Mouse (Mus musculus): ENCODE results near the gene Tlr12. TPM values are rescaled to one million over a fixed set of nuclear protein-coding genes. Genes with fewer than 3 reads are reported as not detected.

Tlr12 gene
- polyA plus RNA-seq, 1 experiment from 2014 or later = 0.06 TPM

DNA sequence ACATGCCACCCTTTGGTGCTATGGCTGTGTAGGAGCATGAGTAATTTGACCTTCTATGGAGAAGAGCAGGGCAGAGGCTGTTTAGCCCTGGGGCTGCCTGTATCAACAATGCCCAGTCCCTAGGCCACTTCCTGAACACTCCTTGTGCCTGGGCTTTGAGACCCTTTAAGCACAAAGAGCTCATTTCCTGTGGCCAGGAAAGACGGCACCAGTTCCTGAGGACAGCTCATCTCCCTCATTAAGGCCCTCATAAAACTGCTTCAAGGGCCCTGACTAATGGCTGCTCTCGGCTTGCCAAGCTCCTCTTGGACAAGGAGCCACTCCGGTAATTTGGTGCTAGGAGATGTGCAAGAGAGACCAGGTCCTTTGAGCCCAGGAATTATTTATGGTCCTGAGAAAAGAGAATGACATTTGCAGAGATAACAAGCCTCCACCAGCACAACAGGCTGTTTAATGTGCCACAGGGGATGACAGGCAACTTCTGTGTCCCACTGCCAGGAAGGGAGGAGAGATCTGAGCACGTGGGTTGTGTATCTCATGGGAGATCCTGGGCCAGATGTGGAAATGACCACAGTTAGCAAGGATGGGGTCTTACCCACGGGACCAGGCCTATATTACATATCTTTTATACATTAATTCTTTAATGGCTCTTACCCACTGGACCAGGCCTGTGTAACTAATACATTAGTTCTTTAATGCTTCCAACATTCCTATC, 34.3 kb upstream of the Tlr12 start:
- WGBS = 41% methylated on average over 5 of the region's 5 CpGs
- Histone ChIP-seq H3K4me2 (ENCODE audit: low read depth, low read length) (no peak overlapping the region), H3K36me3 (ENCODE audit: control insufficient read depth, insufficient read depth, low read length) (no peaks in the 10 kb centered on the region), H3K4me3 (ENCODE audit: low read depth, low read length) (no peak overlapping the region), H3K9me3 (ENCODE audit: control insufficient read depth, low read length) (no peaks in the 10 kb centered on the region), H3K27me3 (replicated peaks; ENCODE audit: control insufficient read depth, insufficient read depth, low read length) (0 out of 2 replicates have a peak, but pooled peaks cover 3% of the 10 kb centered on the region), H3K4me1 (ENCODE audit: control insufficient read depth, insufficient read depth, low read length) (0 out of 2 replicates have a peak, but pooled peaks cover 8% of the 10 kb centered on the region), H3K27ac (replicated peaks; ENCODE audit: low read depth, low read length) (no peak overlapping the region), H3K9ac (ENCODE audit: low read depth, low read length) (no peak overlapping the region)
- ATAC-seq (ENCODE audit: low read depth) (no peak), DNase-seq (ENCODE audit: low spot score) (no peak)

DNA sequence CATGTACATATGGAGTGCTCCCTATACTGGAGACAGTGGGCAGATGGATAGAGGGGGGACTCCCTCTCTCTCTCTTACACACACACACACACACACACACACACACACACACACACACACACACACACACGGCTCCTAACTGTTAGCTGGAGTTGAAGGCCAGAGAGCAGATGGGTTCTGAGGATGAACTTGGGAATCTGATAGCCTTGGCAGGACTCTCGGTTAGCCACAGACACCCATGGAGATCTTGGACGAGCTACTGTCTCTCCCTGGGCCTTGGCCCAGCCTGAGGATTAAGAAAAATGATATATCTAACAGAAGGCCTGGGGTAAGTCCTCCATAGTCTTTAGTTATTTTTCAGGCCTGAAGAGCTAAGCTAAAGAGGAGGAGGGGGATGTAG, 33.1 kb upstream of the Tlr12 start:
- no peak overlapping the region for H3K27ac ChIP-seq (replicated peaks; ENCODE audit: low read depth, low read length)
- no peak overlapping the region for H3K9ac ChIP-seq (ENCODE audit: low read depth, low read length)
- H3K4me2 ChIP-seq (ENCODE audit: low read depth, low read length) = no peak overlapping the region
- H3K36me3 ChIP-seq (ENCODE audit: control insufficient read depth, insufficient read depth, low read length) = no peaks in the 10 kb centered on the region
- H3K9me3 ChIP-seq (ENCODE audit: control insufficient read depth, low read length) = no peaks in the 10 kb centered on the region
- WGBS = 39% methylated on average over 3 of the region's 3 CpGs
- H3K4me1 ChIP-seq (ENCODE audit: control insufficient read depth, insufficient read depth, low read length) = peaks cover 12% of the 10 kb centered on the region; the same call in 1 of the 2 replicates
- no peak for ATAC-seq (ENCODE audit: low read depth)
- H3K27me3 ChIP-seq (replicated peaks; ENCODE audit: control insufficient read depth, insufficient read depth, low read length) = no peaks in the 10 kb centered on the region
- no peak overlapping the region for H3K4me3 ChIP-seq (ENCODE audit: low read depth, low read length)
- DNase-seq (ENCODE audit: low spot score) = peak; percentile 45

GRCm38 (mm10) chr4:128648567-128649255, 30.3 kb upstream of the Tlr12 start:
- no peak overlapping the region for H3K9ac ChIP-seq (ENCODE audit: low read depth, low read length)
- DNase-seq (ENCODE audit: low spot score) (no peak), ATAC-seq (ENCODE audit: low read depth) (no peak)
- WGBS = 50% methylated on average over 8 of the region's 8 CpGs
- no peaks in the 10 kb centered on the region for H3K27me3 ChIP-seq (replicated peaks; ENCODE audit: control insufficient read depth, insufficient read depth, low read length)
- H3K36me3 ChIP-seq (ENCODE audit: control insufficient read depth, insufficient read depth, low read length) = no peaks in the 10 kb centered on the region
- no peak overlapping the region for H3K27ac ChIP-seq (replicated peaks; ENCODE audit: low read depth, low read length)
- no peak overlapping the region for H3K4me2 ChIP-seq (ENCODE audit: low read depth, low read length)
- no peak overlapping the region for H3K4me3 ChIP-seq (ENCODE audit: low read depth, low read length)
- H3K9me3 ChIP-seq (ENCODE audit: control insufficient read depth, low read length) = no peaks in the 10 kb centered on the region
- peaks cover 19% of the 10 kb centered on the region for H3K4me1 ChIP-seq (ENCODE audit: control insufficient read depth, insufficient read depth, low read length)

GRCm38 (mm10) chr4:128646762-128647161, 28.3 kb upstream of the Tlr12 start:
- H3K4me2 ChIP-seq (ENCODE audit: low read depth, low read length) = no peak overlapping the region
- DNase-seq (ENCODE audit: low spot score) (no peak), ATAC-seq (ENCODE audit: low read depth) (no peak)
- peaks cover 19% of the 10 kb centered on the region for H3K4me1 ChIP-seq (ENCODE audit: control insufficient read depth, insufficient read depth, low read length)
- H3K4me3 ChIP-seq (ENCODE audit: low read depth, low read length) = no peak overlapping the region
- WGBS = 22% methylated on average over 7 of the region's 7 CpGs
- H3K9me3 ChIP-seq (ENCODE audit: control insufficient read depth, low read length) = no peaks in the 10 kb centered on the region
- H3K27me3 ChIP-seq (replicated peaks; ENCODE audit: control insufficient read depth, insufficient read depth, low read length) = no peaks in the 10 kb centered on the region
- no peaks in the 10 kb centered on the region for H3K36me3 ChIP-seq (ENCODE audit: control insufficient read depth, insufficient read depth, low read length)
- no peak overlapping the region for H3K9ac ChIP-seq (ENCODE audit: low read depth, low read length)
- H3K27ac ChIP-seq (replicated peaks; ENCODE audit: low read depth, low read length) = no peak overlapping the region

DNA sequence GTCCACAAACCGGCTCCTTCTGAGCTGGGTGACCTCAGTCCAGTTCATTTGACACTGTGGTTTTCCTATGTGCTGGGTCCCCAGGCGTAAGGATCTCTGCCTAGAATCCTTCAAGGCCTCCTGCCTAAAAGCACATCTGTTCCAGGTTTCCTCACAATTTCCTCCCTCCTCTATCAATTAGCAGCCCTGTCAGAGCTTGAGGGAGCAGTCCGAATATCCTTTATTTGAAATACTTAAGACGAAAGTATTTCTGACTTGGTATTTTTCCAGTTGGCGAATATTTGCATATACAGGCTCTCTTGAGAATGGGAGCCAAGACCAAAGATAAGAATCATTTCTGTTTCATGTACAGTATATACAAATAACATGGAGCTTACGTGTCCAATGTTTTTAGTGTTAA, 27.5 kb upstream of the Tlr12 start:
- Histone ChIP-seq H3K27ac (replicated peaks; ENCODE audit: low read depth, low read length) (no peak overlapping the region), H3K4me3 (ENCODE audit: low read depth, low read length) (no peak overlapping the region), H3K9me3 (ENCODE audit: control insufficient read depth, low read length) (no peaks in the 10 kb centered on the region), H3K27me3 (replicated peaks; ENCODE audit: control insufficient read depth, insufficient read depth, low read length) (no peaks in the 10 kb centered on the region), H3K4me1 (ENCODE audit: control insufficient read depth, insufficient read depth, low read length) (peaks cover 15% of the 10 kb centered on the region), H3K9ac (ENCODE audit: low read depth, low read length) (no peak overlapping the region), H3K4me2 (ENCODE audit: low read depth, low read length) (no peak overlapping the region), H3K36me3 (ENCODE audit: control insufficient read depth, insufficient read depth, low read length) (no peaks in the 10 kb centered on the region)
- peak; percentile 73 for DNase-seq (ENCODE audit: low spot score)
- ATAC-seq (ENCODE audit: low read depth) = no peak
- 31% methylated on average over 6 of the region's 6 CpGs for WGBS

- Histone ChIP-seq H3K27ac (replicated peaks; ENCODE audit: low read depth, low read length) (no peak overlapping the region), H3K9ac (ENCODE audit: low read depth, low read length) (no peak overlapping the region), H3K4me1 (ENCODE audit: control insufficient read depth, insufficient read depth, low read length) (peaks cover 17% of the 10 kb centered on the region), H3K9me3 (ENCODE audit: control insufficient read depth, low read length) (no peaks in the 10 kb centered on the region), H3K36me3 (ENCODE audit: control insufficient read depth, insufficient read depth, low read length) (no peaks in the 10 kb centered on the region), H3K4me3 (ENCODE audit: low read depth, low read length) (no peak overlapping the region), H3K27me3 (replicated peaks; ENCODE audit: control insufficient read depth, insufficient read depth, low read length) (no peaks in the 10 kb centered on the region), H3K4me2 (ENCODE audit: low read depth, low read length) (no peak overlapping the region)
- no peak for DNase-seq (ENCODE audit: low spot score)
- no peak for ATAC-seq (ENCODE audit: low read depth)
- 51% methylated on average over 23 of the region's 23 CpGs for WGBS
These were observed 23.6 kb upstream of the Tlr12 start for GRCm38 (mm10) chr4:128641766-128642717.

GRCm38 (mm10) chr4:128638265-128638923, 20.0 kb upstream of the Tlr12 start:
- 82% methylated on average over 18 of the region's 18 CpGs for WGBS
- Histone ChIP-seq H3K27ac (replicated peaks; ENCODE audit: low read depth, low read length) (no peak overlapping the region), H3K4me2 (ENCODE audit: low read depth, low read length) (no peak overlapping the region)

DNA sequence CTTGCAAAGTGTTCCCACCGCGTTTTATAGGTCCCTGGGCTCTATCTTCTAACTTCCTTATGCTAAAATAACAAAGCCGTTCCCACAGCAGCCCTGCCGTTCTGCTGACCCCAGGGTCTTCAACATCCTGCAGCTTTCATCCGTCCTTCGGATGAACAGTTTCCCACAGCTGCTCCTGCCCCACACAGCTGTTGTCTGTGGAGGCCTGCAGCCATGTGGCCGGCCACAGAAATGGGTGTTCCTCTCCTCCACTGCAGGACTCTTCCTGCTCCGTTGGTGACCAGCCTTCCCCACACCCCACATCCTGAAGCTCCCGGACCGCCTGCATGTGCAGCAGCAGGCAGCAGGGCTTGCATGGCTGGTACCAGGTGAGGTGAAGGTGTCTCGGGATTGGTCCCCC, 18.8 kb upstream of the Tlr12 start:
- Histone ChIP-seq H3K9me3 (ENCODE audit: control insufficient read depth, low read length) (no peaks in the 10 kb centered on the region), H3K27me3 (replicated peaks; ENCODE audit: control insufficient read depth, insufficient read depth, low read length) (no peaks in the 10 kb centered on the region), H3K36me3 (ENCODE audit: control insufficient read depth, insufficient read depth, low read length) (no peaks in the 10 kb centered on the region), H3K4me1 (ENCODE audit: control insufficient read depth, insufficient read depth, low read length) (peaks cover 21% of the 10 kb centered on the region), H3K9ac (ENCODE audit: low read depth, low read length) (no peak overlapping the region), H3K27ac (replicated peaks; ENCODE audit: low read depth, low read length) (no peak overlapping the region; the same call in 1 of the 2 replicates), H3K4me3 (ENCODE audit: low read depth, low read length) (no peak overlapping the region), H3K4me2 (ENCODE audit: low read depth, low read length) (no peak overlapping the region)
- ATAC-seq (ENCODE audit: low read depth) (peak; percentile 59; the same call in 1 of the 2 replicates), DNase-seq (ENCODE audit: low spot score) (peak; percentile 68)
- 37% methylated on average over 11 of the region's 11 CpGs for WGBS

More at GRCm38 (mm10) chr4:128638265-128638923, 20.0 kb upstream of the Tlr12 start:
- Histone ChIP-seq H3K27me3 (replicated peaks; ENCODE audit: control insufficient read depth, insufficient read depth, low read length) (no peaks in the 10 kb centered on the region), H3K9ac (ENCODE audit: low read depth, low read length) (no peak overlapping the region), H3K36me3 (ENCODE audit: control insufficient read depth, insufficient read depth, low read length) (no peaks in the 10 kb centered on the region), H3K4me1 (ENCODE audit: control insufficient read depth, insufficient read depth, low read length) (peaks cover 21% of the 10 kb centered on the region), H3K4me3 (ENCODE audit: low read depth, low read length) (no peak overlapping the region), H3K9me3 (ENCODE audit: control insufficient read depth, low read length) (no peaks in the 10 kb centered on the region)
- ATAC-seq (ENCODE audit: low read depth) = no peak
- DNase-seq (ENCODE audit: low spot score) = no peak

All from embryonic facial prominence, embryonic 14.5 days (tissue).